8 mouse cellular contexts compared by ENCODE assay signal in genomic region chrX:153499294-153500046, GRCm38 (mm10). TPM values are rescaled to one million over a fixed set of nuclear protein-coding genes. Genes with fewer than 3 reads are reported as not detected.
DNase-seq lines count a peak whose midpoint lies in the region; ATAC-seq lines count a peak whose summit lies in the region.
"Had no signal": no experiment of that assay in that cellular context is flagged by ENCODE, and none has a peak within 500 bp of the region (broad histone marks: within the 10 kb centered on the region; RNA-seq: fewer than 3 reads in every experiment).

No protein-coding gene starts in this region.

- ATAC-seq in heart, embryonic 13.5 days (ENCODE audit: extremely low read depth, insufficient number of reproducible peaks, low FRiP score, low TSS enrichment), result no peak
- no peak for ATAC-seq in midbrain, embryonic 12.5 days (ENCODE audit: low FRiP score, low read depth)

- H3K27me3 ChIP-seq in heart, embryonic 13.5 days (replicated peaks), result no peaks in the 10 kb centered on the region
- no peaks in the 10 kb centered on the region for H3K27me3 ChIP-seq in midbrain, embryonic 12.5 days

- no peaks in the 10 kb centered on the region for H3K9me3 ChIP-seq in heart, embryonic 13.5 days
- no peaks in the 10 kb centered on the region for H3K9me3 ChIP-seq in midbrain, embryonic 12.5 days

- H3K27ac ChIP-seq in heart, embryonic 13.5 days (replicated peaks), result peak overlapping the region; percentile 95; the same call in 1 of the 2 replicates
- peak overlapping the region; percentile 96 for H3K27ac ChIP-seq in midbrain, embryonic 12.5 days (replicated peaks)

- 19% methylated on average over 32 of the region's 32 CpGs for WGBS in heart, embryonic 13.5 days
- WGBS in midbrain, embryonic 12.5 days, result 30% methylated on average over 32 of the region's 32 CpGs

- peak overlapping the region; percentile 69 for H3K4me3 ChIP-seq in heart, embryonic 13.5 days
- H3K4me3 ChIP-seq in midbrain, embryonic 12.5 days, result peak overlapping the region; percentile 66

- H3K36me3 ChIP-seq in heart, embryonic 13.5 days, result no peaks in the 10 kb centered on the region
- peaks cover 4% of the 10 kb centered on the region; the same call in 1 of the 2 replicates for H3K36me3 ChIP-seq in midbrain, embryonic 12.5 days

- H3K9ac ChIP-seq in heart, embryonic 13.5 days, result peak overlapping the region; percentile 89
- H3K9ac ChIP-seq in midbrain, embryonic 12.5 days (replicated peaks), result peak overlapping the region; percentile 89

- no peaks in the 10 kb centered on the region for H3K4me1 ChIP-seq in heart, embryonic 13.5 days
- H3K4me1 ChIP-seq in midbrain, embryonic 12.5 days, result 0 out of 2 replicates have a peak, but pooled peaks cover 3% of the 10 kb centered on the region

- peak overlapping the region; percentile 84 for H3K4me2 ChIP-seq in heart, embryonic 13.5 days
- peak overlapping the region; percentile 65 for H3K4me2 ChIP-seq in midbrain, embryonic 12.5 days (replicated peaks)

- peak; percentile 0 to 3 for DNase-seq in thymus, adult 18-20 months
- no peak for DNase-seq in thymus, postnatal 0 days (ENCODE audit: low spot score)
- peak; percentile 8 for DNase-seq in embryo, embryonic 10 days (ENCODE audit: low spot score)
- peak; percentile 14 to 38 for DNase-seq in layer of hippocampus, postnatal 10 days (ENCODE audit: low spot score in 2 of 2)
- peak; percentile 40 for DNase-seq in testis, postnatal 10 days (ENCODE audit: low spot score)

RNA-seq across cellular contexts. Expression of gene Ubqln2, which starts 1.4 kb away (rescaled TPM):
- 8.7 and 9.2 TPM in 2 replicates for polyA plus RNA-seq in thymus, postnatal 0 days (2015; fragmentation: Nextera tagmentation; extraction: Ambion mirVana)
- polyA plus RNA-seq in heart, embryonic 13.5 days (2015; fragmentation: Nextera tagmentation; extraction: Ambion mirVana), result 13.6 and 13.8 TPM in 2 replicates
- total RNA-seq in layer of hippocampus, postnatal 10 days (2021), result 100 to 1,000 TPM; 241 to 277 TPM
- 58.8 and 68.6 TPM in 2 replicates for polyA plus RNA-seq in midbrain, embryonic 12.5 days (2016; fragmentation: Nextera tagmentation; extraction: Ambion mirVana)

RNA-seq across cellular contexts. Expression of gene Cypt3, which starts 58.9 kb away (rescaled TPM):
- polyA plus RNA-seq in thymus, postnatal 0 days (2015; fragmentation: Nextera tagmentation; extraction: Ambion mirVana), result not detected in 2 replicates
- polyA plus RNA-seq in heart, embryonic 13.5 days (2015; fragmentation: Nextera tagmentation; extraction: Ambion mirVana), result not detected in 2 replicates
- total RNA-seq in layer of hippocampus, postnatal 10 days (2021), result not detected
- 0.37 TPM in 1 of 2 replicates, not detected in the other for polyA plus RNA-seq in midbrain, embryonic 12.5 days (2016; fragmentation: Nextera tagmentation; extraction: Ambion mirVana)
- total RNA-seq: common myeloid progenitor, adult 5-6 weeks had no signal
